Mouse (Mus musculus): Measurements from ENCODE around the gene Fhit. TPM values are rescaled to one million over a fixed set of nuclear protein-coding genes. Genes with fewer than 3 reads are reported as not detected.

Fhit gene
- polyA plus RNA-seq, 1 experiment: 3.7 TPM

- H3K4me3 ChIP-seq (ENCODE audit: low read depth, low read length): no peak overlapping the region
- TF ChIP-seq CTCF (IDR thresholded peaks at IDR 0.05; ENCODE audit: extremely low read depth, insufficient read length, insufficient replicate concordance, low read depth, low read length) (no peak), POLR2A (IDR thresholded peaks at IDR 0.05; ENCODE audit: low read depth, low read length) (no peak)
- H3K4me1 ChIP-seq (ENCODE audit: control insufficient read depth, insufficient read depth, insufficient read length, low read length): no peaks in the 10 kb centered on the region
- no peaks in the 10 kb centered on the region for H3K36me3 ChIP-seq (ENCODE audit: control insufficient read depth, insufficient read depth, low read length)
- 46% methylated on average over 1 of the region's 1 CpGs for WGBS
- H3K27me3 ChIP-seq (ENCODE audit: control insufficient read depth, insufficient read depth, low read length): no peaks in the 10 kb centered on the region
- no peak overlapping the region for H3K27ac ChIP-seq (ENCODE audit: insufficient read depth, low read depth, low read length)
These were observed 1489.1 kb downstream of the Fhit start for GRCm38 (mm10) chr14:9672728-9673127.

GRCm38 (mm10) chr14:9671776-9672175 is 1490.1 kb downstream of the Fhit start:
- Histone ChIP-seq H3K27me3 (ENCODE audit: control insufficient read depth, insufficient read depth, low read length) (no peaks in the 10 kb centered on the region), H3K4me3 (ENCODE audit: low read depth, low read length) (no peak overlapping the region), H3K27ac (ENCODE audit: insufficient read depth, low read depth, low read length) (no peak overlapping the region), H3K4me1 (ENCODE audit: control insufficient read depth, insufficient read depth, insufficient read length, low read length) (no peaks in the 10 kb centered on the region), H3K36me3 (ENCODE audit: control insufficient read depth, insufficient read depth, low read length) (no peaks in the 10 kb centered on the region)
- TF ChIP-seq POLR2A (IDR thresholded peaks at IDR 0.05; ENCODE audit: low read depth, low read length): no peak
- TF ChIP-seq CTCF (IDR thresholded peaks at IDR 0.05; ENCODE audit: extremely low read depth, insufficient read length, insufficient replicate concordance, low read depth, low read length): no peak
- 58% methylated on average over 3 of the region's 3 CpGs for WGBS

- WGBS: 52% methylated on average over 1 of the region's 1 CpGs
- Histone ChIP-seq H3K36me3 (ENCODE audit: control insufficient read depth, insufficient read depth, low read length) (no peaks in the 10 kb centered on the region), H3K27me3 (ENCODE audit: control insufficient read depth, insufficient read depth, low read length) (no peaks in the 10 kb centered on the region)
These were observed 1492.1 kb downstream of the Fhit start for GRCm38 (mm10) chr14:9669766-9670165.

GRCm38 (mm10) chr14:9658445-9658844 is 1503.4 kb downstream of the Fhit start:
- H3K27ac ChIP-seq (ENCODE audit: insufficient read depth, low read depth, low read length): no peak overlapping the region
- H3K36me3 ChIP-seq (ENCODE audit: control insufficient read depth, insufficient read depth, low read length): no peaks in the 10 kb centered on the region
- WGBS: 53% methylated on average over 1 of the region's 1 CpGs
- TF ChIP-seq POLR2A (IDR thresholded peaks at IDR 0.05; ENCODE audit: low read depth, low read length) (no peak), CTCF (IDR thresholded peaks at IDR 0.05; ENCODE audit: extremely low read depth, insufficient read length, insufficient replicate concordance, low read depth, low read length) (no peak)
- no peak overlapping the region for H3K4me3 ChIP-seq (ENCODE audit: low read depth, low read length)
- no peaks in the 10 kb centered on the region for H3K27me3 ChIP-seq (ENCODE audit: control insufficient read depth, insufficient read depth, low read length)
- no peaks in the 10 kb centered on the region for H3K4me1 ChIP-seq (ENCODE audit: control insufficient read depth, insufficient read depth, insufficient read length, low read length)

More at GRCm38 (mm10) chr14:9669766-9670165, 1492.1 kb downstream of the Fhit start:
- no peaks in the 10 kb centered on the region for H3K4me1 ChIP-seq (ENCODE audit: control insufficient read depth, insufficient read depth, insufficient read length, low read length)
- H3K4me3 ChIP-seq (ENCODE audit: low read depth, low read length): no peak overlapping the region
- H3K27ac ChIP-seq (ENCODE audit: insufficient read depth, low read depth, low read length): no peak overlapping the region
- TF ChIP-seq CTCF (IDR thresholded peaks at IDR 0.05; ENCODE audit: extremely low read depth, insufficient read length, insufficient replicate concordance, low read depth, low read length) (no peak), POLR2A (IDR thresholded peaks at IDR 0.05; ENCODE audit: low read depth, low read length) (no peak)

- no peaks in the 10 kb centered on the region for H3K4me1 ChIP-seq (ENCODE audit: control insufficient read depth, insufficient read depth, insufficient read length, low read length)
- no peaks in the 10 kb centered on the region for H3K27me3 ChIP-seq (ENCODE audit: control insufficient read depth, insufficient read depth, low read length)
- no peak overlapping the region for H3K27ac ChIP-seq (ENCODE audit: insufficient read depth, low read depth, low read length)
- no peak for TF ChIP-seq POLR2A (IDR thresholded peaks at IDR 0.05; ENCODE audit: low read depth, low read length)
- no peak for TF ChIP-seq CTCF (IDR thresholded peaks at IDR 0.05; ENCODE audit: extremely low read depth, insufficient read length, insufficient replicate concordance, low read depth, low read length)
- H3K4me3 ChIP-seq (ENCODE audit: low read depth, low read length): no peak overlapping the region
- WGBS: 93% methylated on average over 1 of the region's 1 CpGs
- H3K36me3 ChIP-seq (ENCODE audit: control insufficient read depth, insufficient read depth, low read length): no peaks in the 10 kb centered on the region
These were observed 1510.4 kb downstream of the Fhit start for GRCm38 (mm10) chr14:9651417-9651816.

GRCm38 (mm10) chr14:9648416-9648815 is 1513.4 kb downstream of the Fhit start:
- no peak overlapping the region for H3K27ac ChIP-seq (ENCODE audit: insufficient read depth, low read depth, low read length)
- no peaks in the 10 kb centered on the region for H3K27me3 ChIP-seq (ENCODE audit: control insufficient read depth, insufficient read depth, low read length)
- no peaks in the 10 kb centered on the region for H3K4me1 ChIP-seq (ENCODE audit: control insufficient read depth, insufficient read depth, insufficient read length, low read length)
- H3K4me3 ChIP-seq (ENCODE audit: low read depth, low read length): no peak overlapping the region
- H3K36me3 ChIP-seq (ENCODE audit: control insufficient read depth, insufficient read depth, low read length): no peaks in the 10 kb centered on the region
- no peak for TF ChIP-seq POLR2A (IDR thresholded peaks at IDR 0.05; ENCODE audit: low read depth, low read length)
- no peak for TF ChIP-seq CTCF (IDR thresholded peaks at IDR 0.05; ENCODE audit: extremely low read depth, insufficient read length, insufficient replicate concordance, low read depth, low read length)
- WGBS: 89% methylated on average over 1 of the region's 1 CpGs

GRCm38 (mm10) chr14:9646233-9646632 is 1515.6 kb downstream of the Fhit start:
- no peaks in the 10 kb centered on the region for H3K4me1 ChIP-seq (ENCODE audit: control insufficient read depth, insufficient read depth, insufficient read length, low read length)
- WGBS: 87% methylated on average over 7 of the region's 7 CpGs
- no peaks in the 10 kb centered on the region for H3K27me3 ChIP-seq (ENCODE audit: control insufficient read depth, insufficient read depth, low read length)
- TF ChIP-seq CTCF (IDR thresholded peaks at IDR 0.05; ENCODE audit: extremely low read depth, insufficient read length, insufficient replicate concordance, low read depth, low read length) (no peak), POLR2A (IDR thresholded peaks at IDR 0.05; ENCODE audit: low read depth, low read length) (no peak)
- no peak overlapping the region for H3K4me3 ChIP-seq (ENCODE audit: low read depth, low read length)
- H3K36me3 ChIP-seq (ENCODE audit: control insufficient read depth, insufficient read depth, low read length): no peaks in the 10 kb centered on the region
- no peak overlapping the region for H3K27ac ChIP-seq (ENCODE audit: insufficient read depth, low read depth, low read length)

Data from small intestine, adult 2 months (tissue).